Mouse (Mus musculus): ENCODE measurements around the gene Hemk1.
A peak's percentile ranks its signal among the peaks of the same experiment; 100 is the strongest.

Hemk1 gene

GRCm38 (mm10) chr9:107338172-107338883 is at the start of gene Hemk1:
Hemk1 (minus strand) TSS chr9:107338350.
- peak; percentile 91 for DNase-seq (ENCODE audit: low read depth)

GRCm38 (mm10) chr9:107387708-107388107 is 49.6 kb upstream of the Hemk1 start:
- no peak for DNase-seq (ENCODE audit: low read depth)

- peak; percentile 48 for DNase-seq (ENCODE audit: low read depth)
Measured at GRCm38 (mm10) chr9:107386722-107387121, 48.6 kb upstream of the Hemk1 start.

- DNase-seq (ENCODE audit: low read depth), result no peak
Measured at GRCm38 (mm10) chr9:107384396-107384795, 46.2 kb upstream of the Hemk1 start.

GRCm38 (mm10) chr9:107381723-107382122 is 43.6 kb upstream of the Hemk1 start:
- no peak for DNase-seq (ENCODE audit: low read depth)

GRCm38 (mm10) chr9:107377961-107378512 is 39.9 kb upstream of the Hemk1 start:
- no peak for DNase-seq (ENCODE audit: low read depth)

GRCm38 (mm10) chr9:107375451-107375850 is 37.3 kb upstream of the Hemk1 start:
- no peak for DNase-seq (ENCODE audit: low read depth)

GRCm38 (mm10) chr9:107374623-107375022 is 36.5 kb upstream of the Hemk1 start:
- peak; percentile 23 for DNase-seq (ENCODE audit: low read depth)

- DNase-seq (ENCODE audit: low read depth), result no peak
Measured at GRCm38 (mm10) chr9:107372441-107372840, 34.3 kb upstream of the Hemk1 start.

- DNase-seq (ENCODE audit: low read depth), result no peak
Measured at GRCm38 (mm10) chr9:107370106-107370463, 31.9 kb upstream of the Hemk1 start.

- DNase-seq (ENCODE audit: low read depth), result no peak
Measured at GRCm38 (mm10) chr9:107369270-107370105, 31.3 kb upstream of the Hemk1 start.

GRCm38 (mm10) chr9:107368302-107368701 is 30.2 kb upstream of the Hemk1 start:
- DNase-seq (ENCODE audit: low read depth), result no peak

- DNase-seq (ENCODE audit: low read depth), result peak; percentile 72
Measured at GRCm38 (mm10) chr9:107366644-107367043, 28.5 kb upstream of the Hemk1 start.

- no peak for DNase-seq (ENCODE audit: low read depth)
Measured at GRCm38 (mm10) chr9:107360989-107361388, 22.8 kb upstream of the Hemk1 start.

- DNase-seq (ENCODE audit: low read depth), result peak; percentile 83
Measured at GRCm38 (mm10) chr9:107357651-107358050, 19.5 kb upstream of the Hemk1 start.

GRCm38 (mm10) chr9:107355870-107356765 is 18.0 kb upstream of the Hemk1 start:
- DNase-seq (ENCODE audit: low read depth), result peak; percentile 80

- DNase-seq (ENCODE audit: low read depth), result no peak
Measured at GRCm38 (mm10) chr9:107354826-107355225, 16.7 kb upstream of the Hemk1 start.

- no peak for DNase-seq (ENCODE audit: low read depth)
Measured at GRCm38 (mm10) chr9:107349321-107349720, 11.2 kb upstream of the Hemk1 start.

- DNase-seq (ENCODE audit: low read depth), result no peak
Measured at GRCm38 (mm10) chr9:107347586-107348183, 9.5 kb upstream of the Hemk1 start.

- no peak for DNase-seq (ENCODE audit: low read depth)
Measured at GRCm38 (mm10) chr9:107346081-107346480, 7.9 kb upstream of the Hemk1 start.

GRCm38 (mm10) chr9:107344027-107344426 is 5.9 kb upstream of the Hemk1 start:
- DNase-seq (ENCODE audit: low read depth), result no peak

Data from naive thymus-derived CD4-positive, alpha-beta T cell, adult 2 months (primary cell).